Mouse (Mus musculus) forebrain, embryonic 16.5 days (tissue): ENCODE data around the gene Gbp7. TPM values are rescaled to one million over a fixed set of nuclear protein-coding genes. Genes with fewer than 3 reads are reported as not detected.
"Not testable (repeated sequence)": the region's sequence is repeated elsewhere in the genome, so short reads cannot be mapped to it uniquely, and the experiment has no call there.

Source experiments
- ATAC-seq: fragments of 200-750 bp; cut with Nextera tagmentation; 2 replicates; pipeline ENCODE4 v1.8.0; 2017; ENCODE audit warnings: mild to moderate bottlenecking, moderate library complexity
- H3K27ac ChIP-seq: fragments of 300-500 bp; sonication (generic); 2 replicates; pipeline ENCODE4 v1.5.1; 2014; ENCODE audit warnings: low read length, control low read depth
- H3K27me3 ChIP-seq: fragments of 300-500 bp; sonication (generic); replicated peaks from 2 replicates; pipeline ENCODE4 v1.6.1; 2014; ENCODE audit warnings: low read length; ENCODE audit not compliant: control insufficient read depth, insufficient read depth
- H3K36me3 ChIP-seq: fragments of 300-500 bp; sonication (generic); 2 replicates; pipeline ENCODE4 v1.6.1; 2014; ENCODE audit not compliant: control insufficient read depth, insufficient read depth
- H3K4me1 ChIP-seq: fragments of 300-500 bp; sonication (generic); replicated peaks from 2 replicates; pipeline ENCODE4 v1.6.1; 2014; ENCODE audit warnings: low read length; ENCODE audit not compliant: control insufficient read depth, insufficient read depth
- H3K4me2 ChIP-seq: fragments of 300-500 bp; sonication (generic); 2 replicates; pipeline ENCODE4 v1.6.1; 2014; ENCODE audit warnings: mild to moderate bottlenecking, low read length, control low read depth
- H3K4me3 ChIP-seq: fragments of 300-500 bp; sonication (generic); replicated peaks from 2 replicates; pipeline ENCODE4 v1.5.1; 2014; ENCODE audit warnings: mild to moderate bottlenecking, low read length, control low read depth
- H3K9ac ChIP-seq: fragments of 300-500 bp; sonication (generic); replicated peaks from 2 replicates; pipeline ENCODE4 v1.6.1; 2014; ENCODE audit warnings: low read depth, low read length, control low read depth
- H3K9me3 ChIP-seq: fragments of 300-500 bp; sonication (generic); 2 replicates; pipeline ENCODE4 v1.6.1; 2016; ENCODE audit warnings: low read length; ENCODE audit not compliant: control insufficient read depth
- WGBS: fragments of 180-500 bp; shearing (Covaris S2); extraction: QIAGEN DNeasy Blood & Tissue Kit; methylation state at CpG from one replicate; pipeline ENCODE4 v1.1.7; 2014; 5-methylcytosine and 5-hydroxymethylcytosine counted together
- polyA plus RNA-seq: library from polyadenylated mRNA; unstranded; fragments of >200 nt; fragmentation: Nextera tagmentation; extraction: Ambion mirVana; gene quantifications from 2 replicates; pipeline ENCODE4 v1.2.1, GENCODE M21; 2015

The Gbp7 gene
- polyA plus RNA-seq, 1 experiment from 2014 or later = 1.4 TPM

- H3K4me2 ChIP-seq = peak overlapping the region; percentile 96
- 0 out of 2 replicates have a peak, but pooled peaks have one; percentile 10 for ATAC-seq
- WGBS = 67% methylated on average over 2 of the region's 2 CpGs
- H3K4me1 ChIP-seq = peaks cover 8% of the 10 kb centered on the region
- H3K4me3 ChIP-seq = peak overlapping the region; percentile 54
- no peaks in the 10 kb centered on the region for H3K9me3 ChIP-seq
- H3K36me3 ChIP-seq = no peaks in the 10 kb centered on the region
- 0 out of 2 replicates have a peak, but pooled peaks cover 3% of the 10 kb centered on the region for H3K27me3 ChIP-seq
- no peak overlapping the region for H3K27ac ChIP-seq
- H3K9ac ChIP-seq = no peak overlapping the region
Observed at GRCm38 (mm10) chr3:142529597-142529996, 545 bp upstream of the Gbp7 start.

GRCm38 (mm10) chr3:142531595-142531994 lies 1.5 kb downstream of the Gbp7 start:
- Histone ChIP-seq H3K9ac (no peak overlapping the region), H3K36me3 (no peaks in the 10 kb centered on the region), H3K9me3 (no peaks in the 10 kb centered on the region), H3K27ac (no peak overlapping the region), H3K4me2 (no peak overlapping the region), H3K4me1 (peaks cover 8% of the 10 kb centered on the region), H3K27me3 (0 out of 2 replicates have a peak, but pooled peaks cover 3% of the 10 kb centered on the region), H3K4me3 (no peak overlapping the region)
- 90% methylated on average over 3 of the region's 3 CpGs for WGBS
- no peak for ATAC-seq

GRCm38 (mm10) chr3:142533185-142533584 lies 3.0 kb downstream of the Gbp7 start:
- 89% methylated on average over 3 of the region's 3 CpGs for WGBS
- no peak overlapping the region for H3K4me3 ChIP-seq
- no peak for ATAC-seq
- H3K4me1 ChIP-seq = peaks cover 8% of the 10 kb centered on the region
- H3K27ac ChIP-seq = no peak overlapping the region
- no peaks in the 10 kb centered on the region for H3K9me3 ChIP-seq
- H3K9ac ChIP-seq = no peak overlapping the region
- H3K4me2 ChIP-seq = no peak overlapping the region
- no peaks in the 10 kb centered on the region for H3K36me3 ChIP-seq
- H3K27me3 ChIP-seq = 0 out of 2 replicates have a peak, but pooled peaks cover 3% of the 10 kb centered on the region

- Histone ChIP-seq H3K9me3 (no peaks in the 10 kb centered on the region), H3K9ac (no peak overlapping the region), H3K4me1 (peaks cover 2% of the 10 kb centered on the region), H3K4me2 (no peak overlapping the region), H3K27ac (no peak overlapping the region), H3K27me3 (0 out of 2 replicates have a peak, but pooled peaks cover 3% of the 10 kb centered on the region), H3K36me3 (no peaks in the 10 kb centered on the region), H3K4me3 (no peak overlapping the region)
- ATAC-seq = no peak
- WGBS = 78% methylated on average over 1 of the region's 1 CpGs
Observed at GRCm38 (mm10) chr3:142535667-142536066, 5.5 kb downstream of the Gbp7 start.

DNA sequence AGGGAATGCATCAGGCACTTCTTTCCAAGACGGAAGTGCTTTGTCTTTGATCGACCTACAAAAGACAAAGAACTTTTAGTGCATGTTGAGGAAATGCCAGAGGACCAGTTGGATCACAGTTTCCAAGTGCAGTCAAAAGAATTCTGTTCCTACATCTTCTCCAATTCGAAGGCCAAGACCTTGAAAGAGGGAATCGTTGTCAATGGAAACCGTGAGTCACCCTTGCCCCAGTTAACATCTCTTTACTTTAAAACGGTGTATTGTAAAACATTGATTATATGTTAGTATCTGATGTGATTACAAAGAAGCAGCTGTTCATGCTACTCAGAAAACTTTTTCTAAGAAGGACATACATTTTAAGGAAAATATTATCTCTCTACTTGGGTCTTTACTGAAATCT lies 11.2 kb downstream of the Gbp7 start:
- Histone ChIP-seq H3K9ac (no peak overlapping the region), H3K4me1 (no peaks in the 10 kb centered on the region), H3K27me3 (no peaks in the 10 kb centered on the region), H3K27ac (no peak overlapping the region), H3K4me3 (no peak overlapping the region), H3K4me2 (no peak overlapping the region), H3K36me3 (no peaks in the 10 kb centered on the region), H3K9me3 (no peaks in the 10 kb centered on the region)
- ATAC-seq = no peak
- 77% methylated on average over 6 of the region's 6 CpGs for WGBS

GRCm38 (mm10) chr3:142542776-142543175 lies 12.6 kb downstream of the Gbp7 start:
- 77% methylated on average over 12 of the region's 12 CpGs for WGBS
- H3K27me3 ChIP-seq, H3K9ac ChIP-seq, H3K27ac ChIP-seq, H3K9me3 ChIP-seq, H3K36me3 ChIP-seq, ATAC-seq, H3K4me2 ChIP-seq, H3K4me3 ChIP-seq, H3K4me1 ChIP-seq: not testable (repeated sequence)

- no peaks in the 10 kb centered on the region for H3K36me3 ChIP-seq
- no peak overlapping the region for H3K4me3 ChIP-seq
- no peaks in the 10 kb centered on the region for H3K27me3 ChIP-seq
- WGBS = 63% methylated on average over 3 of the region's 3 CpGs
- no peak for ATAC-seq
- no peaks in the 10 kb centered on the region for H3K9me3 ChIP-seq
- no peak overlapping the region for H3K9ac ChIP-seq
- H3K4me2 ChIP-seq = no peak overlapping the region
- H3K4me1 ChIP-seq = peaks cover 3% of the 10 kb centered on the region; the same call in 1 of the 2 replicates
- H3K27ac ChIP-seq = no peak overlapping the region
Observed at GRCm38 (mm10) chr3:142546690-142547089, 16.5 kb downstream of the Gbp7 start.

DNA sequence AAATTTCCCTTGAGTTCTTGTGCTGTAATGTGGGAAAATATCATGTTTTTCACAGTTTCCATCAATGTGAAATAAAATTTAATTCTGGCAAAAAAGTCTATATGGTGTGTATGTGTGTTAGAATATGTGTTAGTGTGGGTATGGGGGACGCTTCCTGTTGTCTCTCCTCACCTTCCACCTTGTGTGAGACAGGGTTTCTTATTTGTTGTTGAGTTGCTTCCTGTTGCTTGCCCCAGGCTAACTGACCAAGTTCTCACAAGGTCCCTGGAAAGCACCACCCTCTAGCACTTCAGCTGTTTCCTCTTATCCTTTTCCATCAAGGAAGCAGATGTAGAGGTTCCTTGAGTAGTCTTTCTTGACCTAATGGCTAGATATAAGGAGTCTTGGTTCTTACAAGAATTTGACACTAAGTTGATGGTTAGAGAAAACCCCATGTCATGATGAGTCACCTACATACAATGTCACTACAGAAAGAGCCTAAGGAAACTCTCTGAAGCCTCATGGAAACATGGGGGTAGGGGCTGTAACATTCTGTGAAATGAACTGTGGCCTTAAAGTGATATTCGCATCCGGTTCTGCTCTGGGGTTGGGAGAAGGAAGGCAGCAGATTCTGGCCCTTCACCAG lies 20.0 kb downstream of the Gbp7 start:
- Histone ChIP-seq H3K4me1 (peaks cover 3% of the 10 kb centered on the region; the same call in 1 of the 2 replicates), H3K9ac (no peak overlapping the region), H3K27ac (no peak overlapping the region), H3K4me3 (no peak overlapping the region), H3K36me3 (no peaks in the 10 kb centered on the region), H3K4me2 (no peak overlapping the region), H3K9me3 (no peaks in the 10 kb centered on the region), H3K27me3 (no peaks in the 10 kb centered on the region)
- WGBS = 92% methylated on average over 3 of the region's 3 CpGs
- no peak for ATAC-seq

GRCm38 (mm10) chr3:142554601-142555000 lies 24.5 kb downstream of the Gbp7 start:
- H3K27me3 ChIP-seq = no peaks in the 10 kb centered on the region
- 85% methylated on average over 1 of the region's 1 CpGs for WGBS
- H3K9ac ChIP-seq = no peak overlapping the region
- no peak for ATAC-seq
- H3K27ac ChIP-seq = no peak overlapping the region
- no peak overlapping the region for H3K4me2 ChIP-seq
- H3K4me3 ChIP-seq = no peak overlapping the region
- no peaks in the 10 kb centered on the region for H3K36me3 ChIP-seq
- no peaks in the 10 kb centered on the region for H3K4me1 ChIP-seq
- H3K9me3 ChIP-seq = no peaks in the 10 kb centered on the region
